Mouse (Mus musculus) G1E (cell line): ENCODE measurements around the gene Dap3. TPM values are rescaled to one million over a fixed set of nuclear protein-coding genes. Genes with fewer than 3 reads are reported as not detected.
"Not testable (repeated sequence)": the region's sequence is repeated elsewhere in the genome, so short reads cannot be mapped to it uniquely, and the experiment has no call there.

Experiments used
- ATAC-seq: 2 replicates; pipeline ENCODE4 v1.8.0; 2016; ENCODE audit warnings: mild to moderate bottlenecking; ENCODE audit not compliant: insufficient number of reproducible peaks, poor library complexity, low FRiP score, severe bottlenecking; ENCODE audit errors: extremely low read depth
- DNase-seq: peaks from one replicate; pipeline ENCODE4 v3.0.0; 2012; ENCODE audit warnings: low spot score
- H3K27me3 ChIP-seq: 2 replicates; pipeline ENCODE4 v1.6.1; 2012; ENCODE audit warnings: mild to moderate bottlenecking, low read length, inconsistent platforms; ENCODE audit not compliant: insufficient read depth
- H3K36me3 ChIP-seq: replicated peaks from 2 replicates; pipeline ENCODE3; 2012; ENCODE audit warnings: mild to moderate bottlenecking, inconsistent platforms
- H3K4me1 ChIP-seq: 2 replicates; pipeline ENCODE4 v1.6.1; 2012; ENCODE audit warnings: low read depth, low read length, inconsistent platforms, mixed read lengths; ENCODE audit not compliant: insufficient read depth
- H3K4me3 ChIP-seq: 2 replicates; pipeline ENCODE4 v1.5.1; 2012; ENCODE audit warnings: low read depth, mild to moderate bottlenecking, inconsistent platforms, low read length, moderate library complexity, mixed read lengths
- H3K9me3 ChIP-seq: replicated peaks from 2 replicates; pipeline ENCODE4 v1.6.1; 2012; ENCODE audit warnings: inconsistent platforms
- CTCF ChIP-seq: IDR thresholded peaks from 2 replicates; pipeline ENCODE4 v1.5.1; 2012; ENCODE audit warnings: low read depth, low read length, inconsistent platforms, mixed read lengths
- GATA1 ChIP-seq: IDR thresholded peaks from 2 replicates; pipeline ENCODE4 v1.6.1; 2012; ENCODE audit warnings: borderline replicate concordance, low read length, inconsistent platforms, mixed read lengths
- GATA2 ChIP-seq: IDR thresholded peaks from 2 replicates; pipeline ENCODE4 v1.6.1; 2012; ENCODE audit warnings: low read depth, low read length, inconsistent platforms, borderline replicate concordance
- POLR2AphosphoS5 ChIP-seq: IDR thresholded peaks from 2 replicates; pipeline ENCODE4 v1.6.1; 2012; ENCODE audit warnings: low read depth, low read length, inconsistent platforms; ENCODE audit not compliant: insufficient replicate concordance
- TAL1 ChIP-seq: conservative IDR thresholded peaks from 2 replicates; pipeline ENCODE4 v1.6.1; 2012; ENCODE audit warnings: low read depth, low read length, inconsistent platforms, mixed read lengths
- polyA plus RNA-seq: library from polyadenylated mRNA; stranded (reverse); fragments of >175 nt; gene quantifications from 2 replicates; pipeline ENCODE4 v1.2.3, GENCODE M21; 2012
- total RNA-seq, 2 experiments: library from RNA; stranded (forward) in 1 of 2; stranded (reverse) in 1 of 2; fragments of 200-1000 nt in 1 of 2; fragments of >200 nt in 1 of 2; fragmentation: Nextera tagmentation in 1 of 2; gene quantifications; 2 replicates each; pipeline ENCODE4 v1.2.3; 2014 to 2017

The Dap3 gene
- total and polyA plus RNA-seq, 3 experiments: 77.9 to 157 (median 141) TPM

- TF ChIP-seq CTCF (no peak), GATA2 (no peak)
- ATAC-seq (no peak), DNase-seq (no peak)
- Histone ChIP-seq H3K36me3 (peaks cover 99% of the 10 kb centered on the region), H3K4me1 (peaks cover 20% of the 10 kb centered on the region), H3K9me3 (no peaks in the 10 kb centered on the region), H3K27me3 (no peaks in the 10 kb centered on the region), H3K4me3 (no peak overlapping the region)
These were observed 45.8 kb downstream of the Dap3 start for GRCm38 (mm10) chr3:88905209-88905608.

GRCm38 (mm10) chr3:88904803-88905202 lies 46.2 kb downstream of the Dap3 start:
- no peaks in the 10 kb centered on the region for H3K27me3 ChIP-seq
- H3K4me3 ChIP-seq: no peak overlapping the region
- ATAC-seq (no peak), DNase-seq (no peak)
- H3K4me1 ChIP-seq: peaks cover 18% of the 10 kb centered on the region
- peaks cover 96% of the 10 kb centered on the region for H3K36me3 ChIP-seq
- TF ChIP-seq GATA1 (no peak), TAL1 (no peak), GATA2 (no peak), CTCF (no peak), POLR2AphosphoS5 (no peak)
- no peaks in the 10 kb centered on the region for H3K9me3 ChIP-seq

- not testable (repeated sequence) for DNase-seq, H3K4me1 ChIP-seq, H3K9me3 ChIP-seq, ATAC-seq, H3K27me3 ChIP-seq, H3K4me3 ChIP-seq
- H3K36me3 ChIP-seq: peaks cover 30% of the 10 kb centered on the region
These were observed 58.0 kb downstream of the Dap3 start for GRCm38 (mm10) chr3:88893011-88893410.

- not testable (repeated sequence) for H3K27me3 ChIP-seq, H3K4me1 ChIP-seq, H3K9me3 ChIP-seq, ATAC-seq, H3K4me3 ChIP-seq, DNase-seq
- H3K36me3 ChIP-seq: peaks cover 13% of the 10 kb centered on the region
These were observed 68.4 kb downstream of the Dap3 start for GRCm38 (mm10) chr3:88882536-88882935.

Other genes starting within 250 kb of the Dap3 start
- gene Rit1, start 234.3 kb downstream of the Dap3 start, total RNA-seq (2014; fragmentation: Nextera tagmentation): 29.7 and 30.8 TPM in 2 replicates
- gene Rit1, start 234.3 kb downstream of the Dap3 start, total RNA-seq (2017): 30.2 and 35.8 TPM in 2 replicates
- 18.2 and 18.3 TPM in 2 replicates for gene Rit1, start 234.3 kb downstream of the Dap3 start, polyA plus RNA-seq
- gene Syt11, start 176.0 kb downstream of the Dap3 start, total RNA-seq (2014; fragmentation: Nextera tagmentation): 3.1 and 4.4 TPM in 2 replicates
- 0.52 and 0.82 TPM in 2 replicates for gene Syt11, start 176.0 kb downstream of the Dap3 start, total RNA-seq (2017)
- 0.11 and 0.14 TPM in 2 replicates for gene Syt11, start 176.0 kb downstream of the Dap3 start, polyA plus RNA-seq
- gene Gon4l, start 116.0 kb downstream of the Dap3 start, total RNA-seq (2014; fragmentation: Nextera tagmentation): 42.9 and 45.1 TPM in 2 replicates
- gene Gon4l, start 116.0 kb downstream of the Dap3 start, total RNA-seq (2017): 36.2 and 36.3 TPM in 2 replicates
- gene Gon4l, start 116.0 kb downstream of the Dap3 start, polyA plus RNA-seq: 13.3 and 18.7 TPM in 2 replicates
- 20.7 and 24.5 TPM in 2 replicates for gene Msto1, start 37.2 kb downstream of the Dap3 start, total RNA-seq (2014; fragmentation: Nextera tagmentation)
- 39.0 and 40.8 TPM in 2 replicates for gene Msto1, start 37.2 kb downstream of the Dap3 start, total RNA-seq (2017)
- gene Msto1, start 37.2 kb downstream of the Dap3 start, polyA plus RNA-seq: 31.6 and 35.0 TPM in 2 replicates
- gene Ash1l, start 559 bp downstream of the Dap3 start, total RNA-seq (2014; fragmentation: Nextera tagmentation): 67.0 and 69.0 TPM in 2 replicates
- 19.5 and 24.3 TPM in 2 replicates for gene Ash1l, start 559 bp downstream of the Dap3 start, total RNA-seq (2017)
- gene Ash1l, start 559 bp downstream of the Dap3 start, polyA plus RNA-seq: 2.7 and 3.7 TPM in 2 replicates
- gene Rusc1, start 142.1 kb upstream of the Dap3 start, total RNA-seq (2014; fragmentation: Nextera tagmentation): 13.5 and 13.6 TPM in 2 replicates
- 6.4 and 9.9 TPM in 2 replicates for gene Rusc1, start 142.1 kb upstream of the Dap3 start, total RNA-seq (2017)
- 14.4 and 17.4 TPM in 2 replicates for gene Rusc1, start 142.1 kb upstream of the Dap3 start, polyA plus RNA-seq
- gene Gm43738, start 149.9 kb upstream of the Dap3 start, total RNA-seq (2014; fragmentation: Nextera tagmentation): not detected in 2 replicates
- not detected in 2 replicates for gene Gm43738, start 149.9 kb upstream of the Dap3 start, total RNA-seq (2017)
- gene Gm43738, start 149.9 kb upstream of the Dap3 start, polyA plus RNA-seq: 1.6 and 4.3 TPM in 2 replicates
- 59.4 and 73.1 TPM in 2 replicates for gene Fdps, start 150.8 kb upstream of the Dap3 start, total RNA-seq (2014; fragmentation: Nextera tagmentation)
- 481 and 571 TPM in 2 replicates for gene Fdps, start 150.8 kb upstream of the Dap3 start, total RNA-seq (2017)
- gene Fdps, start 150.8 kb upstream of the Dap3 start, polyA plus RNA-seq: 11.2 and 22.5 TPM in 2 replicates
- 36.9 and 51.2 TPM in 2 replicates for gene Pklr, start 185.0 kb upstream of the Dap3 start, total RNA-seq (2014; fragmentation: Nextera tagmentation)
- gene Pklr, start 185.0 kb upstream of the Dap3 start, total RNA-seq (2017): 22.9 and 31.8 TPM in 2 replicates
- 37.7 and 80.3 TPM in 2 replicates for gene Pklr, start 185.0 kb upstream of the Dap3 start, polyA plus RNA-seq
- 0.53 TPM in 1 of 2 replicates, not detected in the other for gene Hcn3, start 209.0 kb upstream of the Dap3 start, total RNA-seq (2014; fragmentation: Nextera tagmentation)
- gene Hcn3, start 209.0 kb upstream of the Dap3 start, total RNA-seq (2017): 0.27 and 0.41 TPM in 2 replicates
- 0.85 and 1.0 TPM in 2 replicates for gene Hcn3, start 209.0 kb upstream of the Dap3 start, polyA plus RNA-seq
- 130 and 131 TPM in 2 replicates for gene Clk2, start 213.6 kb upstream of the Dap3 start, total RNA-seq (2014; fragmentation: Nextera tagmentation)
- gene Clk2, start 213.6 kb upstream of the Dap3 start, total RNA-seq (2017): 78.9 and 80.9 TPM in 2 replicates
- gene Clk2, start 213.6 kb upstream of the Dap3 start, polyA plus RNA-seq: 72.3 and 73.3 TPM in 2 replicates
- gene Scamp3, start 226.3 kb upstream of the Dap3 start, total RNA-seq (2014; fragmentation: Nextera tagmentation): 123 and 135 TPM in 2 replicates
- gene Scamp3, start 226.3 kb upstream of the Dap3 start, total RNA-seq (2017): 32.9 and 35.1 TPM in 2 replicates
- 168 and 234 TPM in 2 replicates for gene Scamp3, start 226.3 kb upstream of the Dap3 start, polyA plus RNA-seq
- 2.2 and 3.5 TPM in 2 replicates for gene Fam189b, start 232.0 kb upstream of the Dap3 start, total RNA-seq (2014; fragmentation: Nextera tagmentation)
- gene Fam189b, start 232.0 kb upstream of the Dap3 start, total RNA-seq (2017): 1.1 TPM in 2 replicates
- gene Fam189b, start 232.0 kb upstream of the Dap3 start, polyA plus RNA-seq: 11.9 and 14.8 TPM in 2 replicates